ENCODE assay signal across 21 mouse cellular contexts in genomic region chr9:30813246-30813645, GRCm38 (mm10).
DNase-seq lines count a peak whose midpoint lies in the region; ATAC-seq and TF ChIP-seq lines count a peak whose summit lies in the region.
"Had no signal": no experiment of that assay in that cellular context is flagged by ENCODE, and none has a peak within 500 bp of the region (broad histone marks: within the 10 kb centered on the region; RNA-seq: fewer than 3 reads in every experiment).

No protein-coding gene starts in this region.

- H3K27ac ChIP-seq in heart, embryonic 11.5 days (ENCODE audit: low read depth, low read length), result no peak overlapping the region
- no peak overlapping the region for H3K27ac ChIP-seq in lung, embryonic 14.5 days (ENCODE audit: low read depth)
- no peak overlapping the region for H3K27ac ChIP-seq in stomach, postnatal 0 days (replicated peaks)
- H3K27ac ChIP-seq: heart, embryonic 15.5 days; limb, embryonic 10.5 days; liver, embryonic 15.5 days; midbrain, embryonic 12.5 days had no signal

- no peak for TF ChIP-seq EP300 in stomach, postnatal 0 days (optimal IDR thresholded peaks at IDR 0.05)

- DNase-seq in adrenal gland, adult 2 months, result peak; percentile 40
- DNase-seq in adrenal gland, postnatal 4 days (ENCODE audit: low spot score in 2 of 2), result no peak
- peak; percentile 45 to 52 for DNase-seq in heart, adult 9 months (ENCODE audit: low spot score in 2 of 2)
- DNase-seq in lung, embryonic 14.5 days, result peak; percentile 22
- no peak for DNase-seq in lung, adult 2 months
- peak; percentile 18 to 52 for DNase-seq in kidney, postnatal 25 days
- no peak for DNase-seq in stomach, postnatal 0 days (ENCODE audit: low spot score)
- DNase-seq: cerebellum, adult 11-12 months; cerebellum, postnatal 10 days; forebrain, postnatal 0 days; liver; right cerebral cortex, postnatal 25 days; thymus, postnatal 14 days had no signal

- ATAC-seq in heart, embryonic 11.5 days (replicated peaks; ENCODE audit: insufficient number of reproducible peaks, low FRiP score, low TSS enrichment), result no peak
- ATAC-seq in lung, embryonic 14.5 days (ENCODE audit: insufficient read depth), result no peak
- ATAC-seq in stomach, postnatal 0 days (ENCODE audit: low FRiP score, low TSS enrichment), result no peak
- ATAC-seq: forebrain, postnatal 0 days; hindbrain, embryonic 16.5 days; intestine, embryonic 16.5 days; lung, postnatal 0 days had no signal

- WGBS in heart, embryonic 11.5 days (ENCODE audit: insufficient replicate concordance), result 69% methylated on average over 4 of the region's 4 CpGs
- 57% methylated on average over 4 of the region's 4 CpGs for WGBS in lung, embryonic 14.5 days
- 31% methylated on average over 4 of the region's 4 CpGs for WGBS in lung, adult 2 months
- 62% methylated on average over 4 of the region's 4 CpGs for WGBS in stomach, postnatal 0 days

- no peak overlapping the region for H3K9ac ChIP-seq in heart, embryonic 11.5 days (ENCODE audit: low read depth, low read length)
- no peak overlapping the region for H3K9ac ChIP-seq in lung, embryonic 14.5 days
- no peak overlapping the region for H3K9ac ChIP-seq in stomach, postnatal 0 days (ENCODE audit: low read length)
- H3K9ac ChIP-seq: forebrain, postnatal 0 days; heart, embryonic 15.5 days; liver, embryonic 15.5 days; midbrain, embryonic 12.5 days had no signal

- no peaks in the 10 kb centered on the region for H3K27me3 ChIP-seq in heart, embryonic 11.5 days (ENCODE audit: control insufficient read depth, insufficient read depth, low read length)
- no peaks in the 10 kb centered on the region for H3K27me3 ChIP-seq in lung, embryonic 14.5 days (ENCODE audit: insufficient read depth, low read length)
- no peaks in the 10 kb centered on the region for H3K27me3 ChIP-seq in stomach, postnatal 0 days (ENCODE audit: control insufficient read depth, insufficient read depth, low read length)
- H3K27me3 ChIP-seq: heart, embryonic 15.5 days; liver, embryonic 15.5 days; midbrain, embryonic 12.5 days had no signal

- no peak for TF ChIP-seq CTCF in lung, embryonic 14.5 days (IDR thresholded peaks at IDR 0.05; ENCODE audit: low read depth)
- no peak for TF ChIP-seq CTCF in lung, adult 2 months (IDR thresholded peaks at IDR 0.05; ENCODE audit: insufficient read depth, low read length)
- no peak for TF ChIP-seq CTCF in stomach, postnatal 0 days (IDR thresholded peaks at IDR 0.05; ENCODE audit: low read depth)

- H3K9me3 ChIP-seq in heart, embryonic 11.5 days (replicated peaks; ENCODE audit: control insufficient read depth, low read length), result no peaks in the 10 kb centered on the region
- no peaks in the 10 kb centered on the region for H3K9me3 ChIP-seq in lung, embryonic 14.5 days (ENCODE audit: low read depth, low read length)
- no peaks in the 10 kb centered on the region for H3K9me3 ChIP-seq in stomach, postnatal 0 days (ENCODE audit: control insufficient read depth, low read length)
- H3K9me3 ChIP-seq: heart, embryonic 15.5 days; limb, embryonic 10.5 days; liver, embryonic 15.5 days; midbrain, embryonic 12.5 days had no signal

- H3K4me2 ChIP-seq in heart, embryonic 11.5 days, result no peak overlapping the region
- H3K4me2 ChIP-seq in lung, embryonic 14.5 days, result no peak overlapping the region
- H3K4me2 ChIP-seq in stomach, postnatal 0 days (replicated peaks; ENCODE audit: low read depth), result no peak overlapping the region
- H3K4me2 ChIP-seq: heart, embryonic 15.5 days; liver, embryonic 15.5 days; midbrain, embryonic 12.5 days had no signal

- no peaks in the 10 kb centered on the region for H3K36me3 ChIP-seq in heart, embryonic 11.5 days (ENCODE audit: control insufficient read depth, insufficient read depth, low read length)
- no peaks in the 10 kb centered on the region for H3K36me3 ChIP-seq in lung, embryonic 14.5 days (ENCODE audit: insufficient read depth)
- H3K36me3 ChIP-seq in stomach, postnatal 0 days (ENCODE audit: control insufficient read depth, insufficient read depth, low read length), result no peaks in the 10 kb centered on the region
- H3K36me3 ChIP-seq: heart, embryonic 15.5 days; limb, embryonic 10.5 days; liver, embryonic 15.5 days; midbrain, embryonic 12.5 days had no signal

- H3K4me1 ChIP-seq in heart, embryonic 11.5 days (ENCODE audit: control insufficient read depth, insufficient read depth, low read length), result peaks cover 29% of the 10 kb centered on the region
- peaks cover 19% of the 10 kb centered on the region for H3K4me1 ChIP-seq in lung, embryonic 14.5 days (ENCODE audit: insufficient read depth)
- no peaks in the 10 kb centered on the region for H3K4me1 ChIP-seq in lung, adult 2 months (ENCODE audit: control insufficient read depth, insufficient read depth, low read length)
- H3K4me1 ChIP-seq in stomach, postnatal 0 days (replicated peaks; ENCODE audit: control insufficient read depth, insufficient read depth), result 0 out of 2 replicates have a peak, but pooled peaks cover 2% of the 10 kb centered on the region
- H3K4me1 ChIP-seq: liver, embryonic 15.5 days; midbrain, embryonic 12.5 days had no signal

- no peak for TF ChIP-seq POLR2A in lung, adult 2 months (IDR thresholded peaks at IDR 0.05; ENCODE audit: borderline replicate concordance, extremely low read depth, low read depth, low read length)

- H3K4me3 ChIP-seq in heart, embryonic 11.5 days (ENCODE audit: low read depth, low read length), result no peak overlapping the region
- no peak overlapping the region for H3K4me3 ChIP-seq in lung, embryonic 14.5 days (ENCODE audit: low read depth, low read length)
- H3K4me3 ChIP-seq in lung, adult 2 months (replicated peaks; ENCODE audit: extremely low read depth, low read depth, low read length), result no peak overlapping the region
- H3K4me3 ChIP-seq in stomach, postnatal 0 days (ENCODE audit: low read depth, low read length), result no peak overlapping the region
- H3K4me3 ChIP-seq: heart, embryonic 15.5 days; limb, embryonic 10.5 days; liver, embryonic 15.5 days; midbrain, embryonic 12.5 days had no signal

Comparison
In these comparisons a context has a peak if more than half of its experiments do, and no peak if none do; other contexts are left out.
1. DNase-seq: peak in adrenal gland, adult 2 months (single experiment), heart, adult 9 months (2 of 2), lung, embryonic 14.5 days (single experiment) and kidney, postnatal 25 days (2 of 2); none in adrenal gland, postnatal 4 days (0 of 2), lung, adult 2 months (single experiment) and stomach, postnatal 0 days (single experiment).